Mouse (Mus musculus) heart, embryonic 13.5 days (tissue): ENCODE data around the gene Zranb2. TPM values are rescaled to one million over a fixed set of nuclear protein-coding genes. Genes with fewer than 3 reads are reported as not detected.

ENCODE experiments used
- ATAC-seq: fragments of 200-750 bp; cut with Nextera tagmentation; 2 replicates; pipeline ENCODE4 v1.8.0; 2017; ENCODE audit warnings: moderate TSS enrichment; ENCODE audit not compliant: insufficient number of reproducible peaks, low FRiP score, low TSS enrichment; ENCODE audit errors: extremely low read depth
- H3K27ac ChIP-seq: fragments of 300-500 bp; sonication (generic); replicated peaks from 2 replicates; pipeline ENCODE4 v1.5.1; 2015; ENCODE audit warnings: moderate library complexity, mild to moderate bottlenecking, inconsistent platforms
- H3K27me3 ChIP-seq: fragments of 300-500 bp; sonication (generic); replicated peaks from 2 replicates; pipeline ENCODE4 v1.6.1; 2015; ENCODE audit warnings: mild to moderate bottlenecking, inconsistent platforms
- H3K36me3 ChIP-seq: fragments of 300-500 bp; sonication (generic); 2 replicates; pipeline ENCODE4 v1.6.1; 2015; ENCODE audit warnings: mild to moderate bottlenecking, inconsistent platforms
- H3K4me1 ChIP-seq: fragments of 300-500 bp; sonication (generic); 2 replicates; pipeline ENCODE4 v1.6.1; 2015; ENCODE audit warnings: inconsistent platforms
- H3K4me2 ChIP-seq: fragments of 300-500 bp; sonication (generic); 2 replicates; pipeline ENCODE4 v1.6.1; 2015; ENCODE audit warnings: inconsistent platforms, mild to moderate bottlenecking, moderate library complexity
- H3K4me3 ChIP-seq: fragments of 300-500 bp; sonication (generic); 2 replicates; pipeline ENCODE4 v1.5.1; 2015; ENCODE audit warnings: moderate library complexity, mild to moderate bottlenecking, inconsistent platforms
- H3K9ac ChIP-seq: fragments of 300-500 bp; sonication (generic); 2 replicates; pipeline ENCODE4 v1.6.1; 2015; ENCODE audit warnings: inconsistent platforms, mild to moderate bottlenecking, moderate library complexity
- H3K9me3 ChIP-seq: fragments of 300-500 bp; sonication (generic); 2 replicates; pipeline ENCODE4 v1.6.1; 2016; ENCODE audit warnings: inconsistent platforms
- WGBS: fragments of 180-500 bp; shearing (Covaris S2); methylation state at CpG from one replicate; pipeline ENCODE4 v1.1.7; 2015; ENCODE audit warnings: mixed read lengths; 5-methylcytosine and 5-hydroxymethylcytosine counted together
- polyA plus RNA-seq: library from polyadenylated mRNA; unstranded; fragments of >200 nt; fragmentation: Nextera tagmentation; extraction: Ambion mirVana; gene quantifications from 2 replicates; pipeline ENCODE4 v1.2.1, GENCODE M21; 2015

Gene Zranb2
- polyA plus RNA-seq, 1 experiment from 2014 or later: 70.3 TPM

DNA sequence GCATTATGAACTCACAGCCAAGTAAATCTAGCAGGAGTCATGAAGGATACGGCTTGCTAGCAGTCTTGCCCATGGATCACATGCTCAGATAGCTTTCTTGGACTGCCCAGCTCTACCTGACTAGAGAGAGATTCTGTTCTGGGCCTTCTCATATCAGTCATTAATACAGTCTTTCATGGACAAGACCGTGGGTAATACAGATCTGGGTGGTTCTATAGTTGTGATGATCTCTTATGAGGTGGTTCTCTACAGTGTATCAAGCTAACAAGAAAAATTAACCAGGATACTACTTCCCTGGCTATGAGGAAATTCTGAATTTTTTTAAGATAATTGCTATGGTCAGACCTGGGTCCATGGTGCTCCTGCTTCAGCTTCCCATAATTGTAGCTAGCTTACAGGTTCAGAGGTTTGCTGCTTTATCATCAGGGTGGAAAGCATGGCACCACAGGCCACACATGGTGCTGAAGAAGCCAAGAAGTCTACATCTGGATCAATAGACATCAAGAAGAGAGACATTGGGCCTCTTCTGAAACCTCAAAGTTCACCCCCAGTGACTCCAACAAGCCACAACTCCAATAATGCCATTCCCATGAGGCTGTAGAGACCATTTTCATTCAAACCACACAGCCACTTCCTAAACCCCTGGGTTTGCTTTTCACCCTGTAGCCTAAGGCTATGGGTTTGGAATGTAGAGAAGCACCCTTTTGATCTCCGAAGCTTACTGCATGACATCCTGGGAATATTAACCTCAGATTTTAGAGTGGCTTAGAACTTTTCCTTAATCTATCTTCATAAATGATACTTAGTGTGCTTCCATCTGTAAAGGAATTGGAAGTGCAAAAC lies 16.0 kb downstream of the Zranb2 start:
- Histone ChIP-seq H3K36me3 (peaks cover 50% of the 10 kb centered on the region), H3K4me1 (no peaks in the 10 kb centered on the region)

GRCm38 (mm10) chr3:157565196-157565595 lies 31.2 kb downstream of the Zranb2 start:
- no peak for ATAC-seq

More for the DNA sequence above, 16.0 kb downstream of the Zranb2 start:
- no peak for ATAC-seq
- Histone ChIP-seq H3K4me3 (no peak overlapping the region), H3K27me3 (no peaks in the 10 kb centered on the region), H3K9me3 (no peaks in the 10 kb centered on the region), H3K9ac (no peak overlapping the region), H3K4me2 (no peak overlapping the region), H3K27ac (no peak overlapping the region)
- WGBS: 91% methylated on average over 3 of the region's 3 CpGs

GRCm38 (mm10) chr3:157566725-157567565 lies 33.0 kb downstream of the Zranb2 start, which contains the start of gene Ptger3:
TSS of gene Ptger3 (plus strand) at chr3:157566892.
- Histone ChIP-seq H3K9ac (peak within 1 kb of the TSS; percentile 65), H3K27me3 (peaks cover 51% of the 10 kb centered on the region), H3K4me3 (peak within 1 kb of the TSS; percentile 60)

More at GRCm38 (mm10) chr3:157565196-157565595, 31.2 kb downstream of the Zranb2 start:
- no peak overlapping the region for H3K9ac ChIP-seq
- H3K36me3 ChIP-seq: no peaks in the 10 kb centered on the region
- no peak overlapping the region for H3K27ac ChIP-seq
- no peak overlapping the region for H3K4me3 ChIP-seq
- no peaks in the 10 kb centered on the region for H3K9me3 ChIP-seq
- peaks cover 51% of the 10 kb centered on the region for H3K27me3 ChIP-seq
- peaks cover 12% of the 10 kb centered on the region for H3K4me1 ChIP-seq
- 5% methylated on average over 2 of the region's 2 CpGs for WGBS
- H3K4me2 ChIP-seq: no peak overlapping the region

GRCm38 (mm10) chr3:157567566-157568132 lies 33.7 kb downstream of the Zranb2 start:
- WGBS: 3% methylated on average over 34 of the region's 34 CpGs
- peak overlapping the region; percentile 60 for H3K4me3 ChIP-seq
- H3K27ac ChIP-seq: no peak overlapping the region
- H3K36me3 ChIP-seq: no peaks in the 10 kb centered on the region
- peak overlapping the region; percentile 95 for H3K4me2 ChIP-seq
- H3K9ac ChIP-seq: peak overlapping the region; percentile 65
- H3K27me3 ChIP-seq: peaks cover 51% of the 10 kb centered on the region
- no peak for ATAC-seq
- H3K4me1 ChIP-seq: peaks cover 12% of the 10 kb centered on the region
- no peaks in the 10 kb centered on the region for H3K9me3 ChIP-seq

More at GRCm38 (mm10) chr3:157566725-157567565, 33.0 kb downstream of the Zranb2 start, which contains the start of gene Ptger3:
- WGBS: under 1% methylated on average over 83 of the region's 84 CpGs
- Histone ChIP-seq H3K9me3 (no peaks in the 10 kb centered on the region), H3K4me2 (peak within 1 kb of the TSS; percentile 95), H3K4me1 (peaks cover 12% of the 10 kb centered on the region), H3K27ac (no peak within 1 kb of the TSS), H3K36me3 (no peaks in the 10 kb centered on the region)
- ATAC-seq: peak; percentile 52

- 67% methylated on average over 6 of the region's 6 CpGs for WGBS
- Histone ChIP-seq H3K4me3 (no peak overlapping the region), H3K36me3 (no peaks in the 10 kb centered on the region), H3K27me3 (peaks cover 30% of the 10 kb centered on the region), H3K9ac (no peak overlapping the region), H3K4me1 (peaks cover 16% of the 10 kb centered on the region), H3K9me3 (no peaks in the 10 kb centered on the region), H3K4me2 (no peak overlapping the region), H3K27ac (no peak overlapping the region)
- ATAC-seq: no peak
Measured at GRCm38 (mm10) chr3:157572011-157572410, 38.1 kb downstream of the Zranb2 start.

DNA sequence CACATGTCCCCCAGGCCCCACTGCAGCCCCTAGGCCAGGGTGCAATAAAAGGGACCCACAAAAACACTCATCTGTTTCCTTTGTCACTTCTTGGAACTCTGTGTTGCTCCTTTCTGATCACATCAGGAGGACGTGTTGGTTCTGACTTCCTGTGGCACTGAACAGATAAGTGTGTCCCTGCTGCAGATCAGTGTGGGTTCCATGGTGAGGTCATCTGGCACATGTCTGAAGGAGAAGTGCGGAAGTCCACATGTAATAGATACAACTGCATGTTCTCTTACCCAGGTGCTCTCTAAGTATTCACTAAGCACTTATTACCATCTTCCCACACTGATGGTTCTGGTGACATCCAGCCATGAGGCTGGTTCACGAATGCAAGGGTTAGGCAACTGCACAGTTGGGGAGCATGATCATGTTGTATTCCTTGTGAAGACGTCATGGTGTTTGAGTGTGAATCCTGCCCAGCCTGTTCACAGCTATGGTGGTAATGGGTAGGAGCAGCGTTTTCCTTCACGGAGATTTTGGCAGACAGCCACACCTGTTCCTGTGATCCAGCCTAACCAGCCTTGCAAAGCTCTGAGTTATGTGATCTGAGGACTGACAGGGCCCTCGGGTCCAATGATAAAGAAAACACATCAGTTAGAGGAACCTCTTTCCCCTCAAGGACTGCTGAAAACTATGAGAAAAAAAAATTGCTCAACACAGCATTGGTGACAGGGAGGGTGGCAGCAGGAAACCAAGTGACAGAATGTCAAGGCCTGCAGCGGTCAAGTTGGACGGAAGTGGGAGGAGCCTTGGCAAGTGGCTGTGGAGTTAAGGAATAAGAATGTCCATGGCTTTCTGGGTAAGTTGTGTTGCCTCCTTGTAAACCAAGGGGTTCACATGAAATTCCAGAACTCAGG lies 41.7 kb downstream of the Zranb2 start:
- Histone ChIP-seq H3K27ac (no peak overlapping the region), H3K4me1 (peaks cover 30% of the 10 kb centered on the region), H3K36me3 (no peaks in the 10 kb centered on the region), H3K27me3 (no peaks in the 10 kb centered on the region), H3K9ac (no peak overlapping the region), H3K4me3 (no peak overlapping the region), H3K9me3 (no peaks in the 10 kb centered on the region), H3K4me2 (no peak overlapping the region)
- WGBS: 46% methylated on average over 9 of the region's 9 CpGs
- ATAC-seq: peak; percentile 23; the same call in 1 of the 2 replicates

DNA sequence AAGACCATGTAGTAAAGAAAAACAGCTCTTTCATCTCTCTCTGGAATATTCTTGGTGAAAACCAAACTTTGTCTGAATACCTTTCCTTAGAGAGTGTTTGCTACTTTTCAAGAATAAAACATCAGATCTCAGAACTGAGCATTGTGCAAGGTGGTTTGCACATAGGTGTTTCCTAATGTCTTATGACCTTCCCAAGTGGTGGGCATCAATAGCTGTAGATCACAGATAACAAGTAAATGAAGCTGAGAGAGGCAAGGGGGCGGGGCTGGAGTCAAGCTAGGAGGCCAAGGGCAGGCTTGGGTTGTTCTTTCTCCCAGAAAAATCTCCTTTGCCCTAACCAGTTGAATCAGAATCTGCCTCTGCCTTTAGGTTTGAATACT lies 42.4 kb downstream of the Zranb2 start:
- ATAC-seq: no peak
- H3K36me3 ChIP-seq: no peaks in the 10 kb centered on the region
- WGBS: 84% methylated on average over 1 of the region's 1 CpGs
- no peaks in the 10 kb centered on the region for H3K27me3 ChIP-seq
- H3K27ac ChIP-seq: no peak overlapping the region
- H3K4me3 ChIP-seq: no peak overlapping the region
- H3K4me1 ChIP-seq: peaks cover 30% of the 10 kb centered on the region
- H3K9ac ChIP-seq: no peak overlapping the region
- no peaks in the 10 kb centered on the region for H3K9me3 ChIP-seq
- no peak overlapping the region for H3K4me2 ChIP-seq

DNA sequence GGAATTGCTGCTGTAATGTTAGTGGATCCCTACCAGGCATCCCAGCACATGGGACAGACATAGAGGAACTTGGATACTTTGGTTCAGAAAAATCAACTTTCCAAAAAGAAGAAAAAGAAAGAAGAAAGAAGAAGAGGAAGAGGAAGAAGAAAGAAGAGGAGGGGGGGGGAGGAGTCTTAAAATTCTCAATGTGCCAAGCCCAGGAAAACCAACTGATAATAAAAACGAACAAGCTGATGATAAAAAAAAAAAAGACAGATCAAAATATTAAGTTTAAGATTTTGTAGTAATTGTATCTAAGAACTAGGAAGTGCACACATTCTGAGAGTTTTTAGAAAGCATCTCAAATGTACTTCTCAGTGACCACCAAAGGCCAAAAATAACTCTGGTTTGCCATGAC lies 42.9 kb downstream of the Zranb2 start:
- Histone ChIP-seq H3K9ac (no peak overlapping the region), H3K36me3 (no peaks in the 10 kb centered on the region), H3K9me3 (no peaks in the 10 kb centered on the region), H3K27ac (no peak overlapping the region), H3K4me2 (no peak overlapping the region), H3K4me3 (no peak overlapping the region), H3K4me1 (peaks cover 30% of the 10 kb centered on the region), H3K27me3 (no peaks in the 10 kb centered on the region)
- WGBS: 58% methylated on average over 1 of the region's 1 CpGs
- no peak for ATAC-seq

GRCm38 (mm10) chr3:157578469-157579170 lies 44.7 kb downstream of the Zranb2 start:
- H3K27me3 ChIP-seq: no peaks in the 10 kb centered on the region
- ATAC-seq: no peak
- WGBS: 74% methylated on average over 5 of the region's 5 CpGs
- H3K36me3 ChIP-seq: no peaks in the 10 kb centered on the region
- H3K9ac ChIP-seq: no peak overlapping the region
- no peak overlapping the region for H3K4me2 ChIP-seq
- H3K9me3 ChIP-seq: no peaks in the 10 kb centered on the region
- peaks cover 36% of the 10 kb centered on the region for H3K4me1 ChIP-seq
- no peak overlapping the region for H3K27ac ChIP-seq
- no peak overlapping the region for H3K4me3 ChIP-seq

DNA sequence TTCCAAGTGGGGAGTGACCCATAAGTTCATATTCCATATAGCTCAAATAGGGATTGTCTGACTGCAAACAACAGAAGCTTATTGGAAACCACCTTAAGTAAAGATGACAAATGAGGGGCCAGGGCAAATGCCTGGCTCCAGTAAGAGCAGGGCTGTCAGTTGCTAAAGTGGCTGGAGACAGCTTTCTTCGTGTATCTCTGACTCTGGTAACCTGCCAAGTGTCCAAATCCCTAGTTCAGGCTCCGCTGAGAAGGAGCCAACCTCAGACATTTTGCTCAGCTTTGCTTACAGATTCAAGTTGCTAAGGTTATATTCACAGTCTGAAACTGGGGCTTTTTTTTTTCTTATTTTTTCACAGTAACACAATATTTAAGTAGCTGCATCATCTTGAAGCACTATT lies 45.4 kb downstream of the Zranb2 start:
- Histone ChIP-seq H3K27me3 (no peaks in the 10 kb centered on the region), H3K27ac (no peak overlapping the region), H3K36me3 (no peaks in the 10 kb centered on the region), H3K4me1 (peaks cover 31% of the 10 kb centered on the region), H3K9ac (no peak overlapping the region), H3K4me2 (no peak overlapping the region), H3K4me3 (no peak overlapping the region), H3K9me3 (no peaks in the 10 kb centered on the region)
- ATAC-seq: no peak
- WGBS: 19% methylated on average over 2 of the region's 2 CpGs
